Mouse (Mus musculus): ENCODE data around the gene Klhdc4.

The Klhdc4 gene

DNA sequence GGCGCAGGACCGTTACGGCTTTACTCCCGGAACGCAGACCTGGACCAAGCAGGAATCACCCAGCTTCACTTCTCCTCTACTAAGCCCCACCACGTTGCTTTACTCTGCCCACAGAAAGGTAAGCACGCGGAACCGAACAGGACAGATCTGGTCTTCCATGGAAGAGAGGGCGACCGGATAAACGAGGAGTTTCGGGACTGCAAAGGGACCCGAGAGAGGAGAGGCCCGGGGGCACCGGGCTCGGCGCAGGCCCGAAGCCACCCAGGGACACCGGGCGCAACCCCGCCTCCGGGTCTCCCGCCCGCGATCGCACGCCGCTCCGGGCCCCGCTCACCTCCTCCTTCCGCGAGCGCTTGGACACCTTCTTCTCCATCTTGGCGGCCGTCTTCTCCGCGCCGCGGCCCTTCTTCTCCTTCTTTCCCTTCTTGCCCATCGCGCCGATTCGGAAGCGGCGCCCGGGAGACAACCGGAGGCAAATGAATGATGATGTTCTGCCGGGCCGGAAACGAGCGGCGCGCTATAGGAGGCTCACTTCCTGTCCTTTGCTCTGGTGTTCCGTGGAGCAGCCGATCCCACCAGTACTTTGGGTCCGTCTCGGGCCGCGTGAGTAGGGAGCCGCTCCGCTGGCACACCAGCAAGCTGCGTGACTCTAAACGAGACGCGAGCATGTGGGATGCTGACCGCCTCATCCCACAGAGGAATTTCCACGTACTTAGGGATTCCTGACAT lies at the start of gene Klhdc4:
Klhdc4 (minus strand) TSS at position 522 of the 729 bp plus-strand sequence.
- in situ Hi-C loops (cut with MseI, MboI) = no loop called here

DNA sequence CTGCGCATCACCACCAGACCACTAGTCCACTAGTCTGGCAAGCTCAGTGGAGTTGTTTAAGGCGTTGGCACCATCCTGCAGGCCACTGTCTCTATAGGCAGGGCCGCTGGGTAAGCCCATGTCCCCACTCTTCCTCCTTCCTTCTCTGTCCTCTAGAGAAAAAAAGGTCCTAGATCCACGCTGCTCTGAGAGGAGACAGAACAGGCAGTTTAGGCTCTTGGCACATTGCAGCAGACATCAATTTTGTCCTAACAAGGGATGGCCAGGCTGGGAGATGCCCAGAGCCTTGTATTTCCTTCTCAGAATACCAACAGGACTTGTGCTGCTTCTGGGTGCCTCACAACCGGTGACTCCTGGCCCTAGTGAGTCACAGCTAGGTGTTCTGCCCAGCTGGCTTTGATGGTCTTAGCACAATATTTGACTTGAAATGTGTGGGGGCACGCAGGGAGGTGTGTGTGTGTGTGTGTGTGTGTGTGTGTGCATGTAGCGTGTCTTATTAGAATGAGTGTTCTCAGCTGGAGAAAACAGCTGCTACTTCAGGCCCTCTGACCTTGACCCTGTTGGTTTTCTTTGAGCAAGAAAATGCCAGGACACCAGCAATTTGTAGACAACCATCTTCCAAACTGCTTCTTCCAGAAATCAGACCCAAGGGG lies 48.6 kb upstream of the Klhdc4 start:
- in situ Hi-C loops (cut with MseI, MboI) = no loop called here

DNA sequence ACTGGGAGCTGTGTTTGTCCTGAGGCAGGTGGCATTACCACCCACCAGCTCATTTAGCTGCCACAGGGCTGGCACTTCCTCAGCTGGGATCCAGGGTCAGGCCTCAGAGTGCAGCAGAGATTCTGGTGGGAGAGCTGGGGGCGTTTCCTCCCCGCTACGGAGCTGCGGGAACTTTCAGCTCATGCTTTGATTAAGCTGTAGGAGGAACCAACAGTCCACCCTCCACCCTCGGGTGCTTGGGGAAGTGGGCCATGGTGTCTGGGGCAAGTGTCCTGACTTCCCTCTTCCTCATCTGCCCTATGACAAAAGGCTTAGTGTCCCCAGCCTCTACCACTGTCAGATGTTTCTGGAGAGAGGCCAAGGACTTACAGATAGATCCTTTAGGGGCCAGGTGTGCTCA lies 47.8 kb upstream of the Klhdc4 start:
- in situ Hi-C loops (cut with MseI, MboI) = no loop called here

DNA sequence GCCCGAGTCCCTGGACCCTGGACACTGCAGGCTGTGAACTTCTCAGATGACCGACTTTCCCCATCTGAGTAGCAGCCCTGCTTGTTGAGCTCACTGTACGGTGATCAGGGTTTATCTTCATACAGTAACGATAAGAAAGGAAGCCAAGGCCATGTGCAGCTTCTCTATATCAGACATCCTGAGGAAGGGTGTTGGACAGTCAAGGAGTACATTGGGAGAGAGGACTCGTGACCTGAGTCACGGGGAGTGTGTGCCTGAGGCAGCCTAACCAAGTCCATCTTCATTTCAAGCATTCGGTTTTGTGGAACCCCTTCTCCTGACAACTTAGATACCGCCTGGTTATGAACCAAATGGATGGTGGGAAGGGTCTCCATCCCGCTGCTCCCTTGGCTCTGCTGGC lies 46.1 kb upstream of the Klhdc4 start:
- in situ Hi-C loops (cut with MseI, MboI) = no loop called here

DNA sequence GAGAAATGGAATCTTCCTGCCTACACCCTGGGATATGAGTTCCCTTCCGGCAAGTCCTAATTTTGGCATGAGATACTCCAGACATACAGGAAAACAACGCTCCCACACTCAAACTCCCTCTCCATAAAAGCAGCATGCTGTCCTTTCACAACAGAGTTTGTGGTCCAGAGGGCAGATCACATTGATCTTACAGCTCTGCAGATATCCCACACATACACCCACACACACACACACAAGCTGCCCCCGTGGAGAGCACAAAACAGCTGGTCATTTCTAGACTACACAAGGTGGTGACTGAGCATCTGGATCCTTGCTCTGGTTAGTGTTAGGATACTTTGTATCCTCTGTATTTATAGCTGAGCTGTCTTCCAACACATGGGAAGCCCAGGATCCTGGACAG lies 45.7 kb upstream of the Klhdc4 start:
- in situ Hi-C loops (cut with MseI, MboI) = no loop called here

DNA sequence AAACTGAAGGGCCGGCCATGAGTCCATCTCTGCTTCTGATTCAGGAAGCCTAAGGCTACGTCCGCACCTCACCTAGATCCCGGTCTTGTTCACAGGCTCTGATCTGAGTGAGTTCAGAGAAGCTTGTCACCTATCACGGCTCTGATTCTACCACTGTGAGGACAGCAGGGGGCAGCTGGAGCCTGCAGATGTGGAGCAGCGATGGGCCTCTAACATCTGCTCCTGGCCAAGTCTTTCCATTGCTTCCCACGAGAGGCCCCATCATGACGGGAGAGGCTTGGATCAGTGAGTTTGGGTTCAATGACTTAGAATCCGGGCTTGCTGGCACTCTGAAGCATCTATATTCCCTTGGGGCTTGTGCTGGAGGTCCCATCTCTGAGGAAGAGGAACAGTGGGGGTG lies 44.7 kb upstream of the Klhdc4 start:
- in situ Hi-C loops (cut with MseI, MboI) = no loop called here

DNA sequence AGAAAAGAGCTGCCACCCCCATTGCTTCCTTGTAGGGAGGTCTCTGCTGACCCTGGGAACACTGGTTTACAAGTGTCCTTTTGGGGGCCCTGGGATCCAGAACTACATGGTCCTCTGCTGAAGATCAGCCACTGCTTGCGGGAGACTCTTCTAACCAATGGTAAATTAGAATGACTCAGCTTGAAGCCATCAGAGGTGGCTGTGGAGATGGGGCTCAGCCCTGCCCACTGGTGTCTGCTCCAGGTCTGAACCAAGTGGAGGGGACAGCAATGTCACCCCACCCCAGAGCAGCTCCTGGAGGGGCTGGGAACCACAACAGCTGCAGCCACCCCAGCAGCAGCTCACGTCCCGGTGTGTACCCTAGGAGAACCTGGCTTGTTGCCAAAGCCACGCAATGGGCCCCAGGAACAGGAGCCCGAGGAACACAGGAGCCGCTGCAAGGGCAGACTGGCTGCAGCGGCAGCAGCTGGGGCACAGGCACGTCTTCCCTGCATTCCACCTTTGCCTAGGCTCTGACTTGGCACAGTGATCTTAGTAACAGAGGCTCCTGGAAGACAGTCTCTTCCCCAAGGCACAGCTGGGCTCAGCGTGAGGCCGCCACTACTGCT lies 42.6 kb upstream of the Klhdc4 start:
- in situ Hi-C loops (cut with MseI, MboI) = no loop called here

DNA sequence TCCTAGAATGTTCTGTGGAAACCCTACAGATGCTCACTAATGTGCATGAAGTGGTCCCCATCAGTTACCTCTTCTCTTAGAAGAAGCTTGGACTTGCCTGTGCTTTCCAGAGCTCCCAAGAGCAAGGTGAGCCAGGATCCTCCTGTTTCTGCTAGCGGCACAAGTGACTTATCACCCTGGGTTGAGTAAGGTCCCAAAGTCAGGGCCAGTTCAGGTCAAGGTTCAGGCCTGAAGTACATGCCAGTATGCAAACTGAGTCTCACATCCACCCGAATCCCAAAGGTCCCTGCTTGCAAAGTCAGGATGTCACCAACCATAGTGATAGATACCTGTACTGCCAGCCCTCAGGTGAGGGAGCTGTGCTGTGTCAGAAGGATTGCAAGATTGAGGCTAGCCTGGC lies 40.8 kb upstream of the Klhdc4 start:
- in situ Hi-C loops (cut with MseI, MboI) = no loop called here

DNA sequence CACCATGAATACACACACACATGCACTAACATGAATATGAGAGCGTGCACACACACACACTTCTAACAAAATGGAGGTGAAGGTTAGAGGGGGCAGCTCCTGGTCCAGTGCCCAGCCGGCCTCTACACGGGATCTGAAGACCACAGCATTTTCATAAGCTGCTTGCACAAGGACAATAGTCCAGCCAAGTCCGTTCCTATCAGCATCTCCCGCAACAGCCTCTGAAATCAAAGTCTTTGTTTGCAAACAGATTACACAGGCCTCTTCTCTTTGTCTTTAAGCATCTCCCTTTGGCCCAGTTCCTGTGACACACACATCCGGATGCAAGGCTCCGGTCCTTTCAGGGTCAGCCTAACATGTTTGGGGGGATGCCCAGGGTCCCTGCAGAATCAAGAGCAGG lies 39.5 kb upstream of the Klhdc4 start:
- in situ Hi-C loops (cut with MseI, MboI) = no loop called here

DNA sequence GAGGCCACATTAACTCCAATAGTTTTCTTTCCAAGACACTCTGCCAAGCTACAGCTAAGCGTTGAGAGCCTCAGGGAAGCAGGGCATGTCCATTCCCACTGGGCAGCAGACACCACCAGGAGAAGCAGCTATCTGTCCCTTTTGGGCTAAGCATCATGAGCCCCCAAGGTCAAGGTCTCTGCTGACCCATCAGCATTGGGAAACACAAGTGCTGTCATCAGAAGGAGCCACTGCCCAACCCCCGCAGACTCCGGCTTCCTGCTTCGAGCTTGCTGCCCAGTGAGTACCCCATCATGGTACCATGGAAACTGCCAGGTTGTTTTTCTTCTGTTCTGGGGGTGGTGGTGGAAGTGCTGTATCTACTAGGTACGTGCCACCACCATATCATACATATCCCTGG lies 38.8 kb upstream of the Klhdc4 start:
- in situ Hi-C loops (cut with MseI, MboI) = no loop called here

DNA sequence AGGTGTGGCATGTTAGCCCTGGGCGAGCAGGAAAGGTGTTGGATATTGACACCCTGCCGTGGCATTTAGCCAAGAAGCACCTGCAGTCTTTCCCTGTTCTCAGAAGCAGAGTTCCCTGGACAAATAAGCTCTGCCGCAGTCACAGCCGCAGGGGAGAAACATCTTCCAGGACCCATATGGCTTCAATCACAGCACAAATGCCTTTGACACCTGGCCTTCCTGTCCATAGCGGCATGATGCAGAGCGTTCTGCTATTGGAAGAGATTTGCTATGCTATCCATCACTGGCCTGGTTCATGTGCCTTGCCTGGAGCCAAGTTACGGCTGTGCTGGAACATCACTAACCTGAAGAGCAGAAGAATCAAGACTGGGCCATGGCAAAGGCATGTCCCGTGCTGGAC lies 36.0 kb upstream of the Klhdc4 start:
- in situ Hi-C loops (cut with MseI, MboI) = no loop called here

DNA sequence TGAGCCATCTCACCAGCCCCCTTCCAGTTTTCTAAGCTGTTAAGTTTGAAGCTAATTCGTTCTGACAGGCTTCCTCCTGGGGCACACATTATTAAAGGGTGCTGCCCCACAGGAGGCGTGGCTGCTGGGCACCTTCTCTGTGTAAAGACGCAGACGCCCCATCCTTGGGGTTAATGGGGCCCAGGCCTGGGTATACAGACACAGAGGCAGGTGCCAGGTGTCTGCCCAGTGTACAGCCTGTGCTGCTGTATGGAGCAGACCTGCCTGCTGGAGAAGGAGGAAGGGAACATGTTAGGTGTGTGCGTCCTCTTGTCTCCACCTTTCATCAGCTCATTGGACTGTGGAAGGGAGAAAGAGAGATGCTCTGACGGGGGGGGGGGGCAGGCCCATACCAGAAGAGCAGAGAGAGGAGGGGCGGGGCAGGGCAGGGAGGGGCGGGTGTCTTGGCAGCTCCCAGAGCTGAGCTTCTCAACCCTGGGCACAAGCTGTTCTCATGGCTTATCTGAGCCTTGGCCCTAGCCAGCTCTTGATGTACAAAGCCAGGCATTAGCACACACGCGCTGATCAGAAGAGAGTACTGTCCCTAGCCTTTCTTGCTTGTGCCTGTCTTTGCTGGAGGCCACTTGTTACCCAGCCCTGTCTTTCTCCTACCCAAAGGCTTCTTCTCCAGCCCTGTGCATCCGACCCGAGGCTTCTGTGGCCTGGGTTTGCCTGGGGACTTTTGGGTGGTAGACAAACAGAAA lies 32.6 kb upstream of the Klhdc4 start:
- in situ Hi-C loops (cut with MseI, MboI) = no loop called here

DNA sequence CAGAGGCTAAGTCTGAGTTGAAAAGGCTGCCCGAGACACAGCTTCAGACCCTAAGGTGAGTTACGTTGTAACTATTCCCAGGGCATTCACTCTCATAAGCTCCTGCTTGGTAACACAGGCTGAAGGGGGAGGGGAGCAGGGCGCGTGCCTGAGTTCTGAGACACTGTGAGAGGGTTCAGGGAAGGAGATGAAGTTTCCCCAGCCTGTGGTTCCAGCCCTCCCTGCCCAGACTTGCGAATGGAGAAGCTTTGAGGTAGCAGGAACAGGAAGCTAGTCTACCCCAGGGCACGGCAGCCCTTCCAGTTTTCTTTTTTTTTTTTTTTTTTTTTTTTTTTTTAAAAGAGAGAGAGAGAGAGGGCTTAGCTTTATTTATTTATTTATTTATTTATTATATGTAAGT lies 31.9 kb upstream of the Klhdc4 start:
- in situ Hi-C loops (cut with MseI, MboI) = no loop called here

DNA sequence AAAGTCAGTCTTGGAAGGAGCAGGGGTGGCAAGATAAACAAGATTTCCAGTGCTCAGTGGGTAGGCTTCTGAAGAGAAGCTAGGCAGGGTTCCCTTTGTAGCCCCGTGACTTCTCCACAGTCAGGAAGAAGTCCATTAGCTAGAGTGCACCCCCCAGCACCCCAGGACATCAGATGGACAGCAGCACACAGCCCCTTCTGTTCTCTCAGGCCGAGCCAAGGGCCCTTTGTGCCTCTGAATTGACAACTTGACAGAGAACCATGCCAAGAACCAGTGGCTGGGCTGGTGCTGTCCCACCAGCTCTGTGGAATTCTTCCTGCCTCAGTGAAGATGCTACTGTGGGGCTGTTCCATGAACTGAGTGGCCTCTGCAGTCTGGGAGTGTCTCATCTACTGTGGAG lies 28.4 kb upstream of the Klhdc4 start:
- in situ Hi-C loops (cut with MseI, MboI) = no loop called here

DNA sequence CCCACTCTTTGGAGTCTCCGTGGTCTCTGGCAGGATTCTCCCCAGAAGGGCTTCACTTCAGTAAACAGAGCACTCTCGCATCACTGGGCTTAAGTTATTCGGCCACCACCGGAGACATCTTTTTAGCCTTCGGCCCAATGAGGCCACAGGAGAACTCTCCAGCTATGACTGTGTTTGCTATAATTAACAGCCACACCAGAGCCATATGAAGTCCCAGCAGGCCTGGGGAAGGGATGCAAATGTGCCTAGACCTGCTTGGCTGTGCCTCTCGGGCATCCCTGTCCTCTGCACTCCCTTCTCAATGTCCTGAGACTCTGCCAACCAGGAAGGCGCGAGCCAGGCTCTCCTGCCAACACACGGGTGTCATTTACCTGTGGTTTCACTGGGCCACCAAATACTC lies 28.0 kb upstream of the Klhdc4 start:
- in situ Hi-C loops (cut with MseI, MboI) = no loop called here

DNA sequence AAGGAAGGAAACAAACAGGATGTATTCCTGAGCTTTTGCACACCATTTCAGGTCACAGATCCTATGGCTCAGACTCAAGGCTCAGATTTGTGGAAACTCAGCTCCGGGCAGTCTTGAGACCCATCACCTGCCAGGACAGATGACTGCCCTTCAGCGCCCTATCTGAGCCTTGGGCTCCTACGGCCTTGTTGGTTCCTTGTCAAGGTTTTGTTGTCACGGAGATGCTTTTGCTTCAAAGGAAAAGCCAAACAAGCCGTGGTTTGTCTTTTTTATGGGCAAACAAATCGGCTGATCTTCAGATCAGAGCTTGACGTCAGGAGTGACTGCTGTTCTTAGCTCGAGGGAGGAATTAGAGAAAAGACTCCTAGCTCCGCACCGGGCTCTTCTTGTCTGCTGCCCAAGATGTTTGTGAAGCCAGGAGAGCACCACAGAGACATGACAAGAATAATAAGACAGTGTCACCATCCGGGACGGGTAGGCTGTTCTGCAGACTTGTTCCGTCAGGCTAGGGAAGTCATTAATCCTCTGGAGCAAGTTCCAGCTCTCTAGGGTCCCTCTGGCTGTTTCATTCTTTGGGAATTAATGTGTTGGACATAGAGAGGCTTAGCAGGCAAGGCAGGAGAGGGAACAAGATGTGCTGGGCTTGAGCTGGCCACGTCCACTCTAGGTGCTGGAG lies 26.8 kb upstream of the Klhdc4 start:
- in situ Hi-C loops (cut with MseI, MboI) = no loop called here

DNA sequence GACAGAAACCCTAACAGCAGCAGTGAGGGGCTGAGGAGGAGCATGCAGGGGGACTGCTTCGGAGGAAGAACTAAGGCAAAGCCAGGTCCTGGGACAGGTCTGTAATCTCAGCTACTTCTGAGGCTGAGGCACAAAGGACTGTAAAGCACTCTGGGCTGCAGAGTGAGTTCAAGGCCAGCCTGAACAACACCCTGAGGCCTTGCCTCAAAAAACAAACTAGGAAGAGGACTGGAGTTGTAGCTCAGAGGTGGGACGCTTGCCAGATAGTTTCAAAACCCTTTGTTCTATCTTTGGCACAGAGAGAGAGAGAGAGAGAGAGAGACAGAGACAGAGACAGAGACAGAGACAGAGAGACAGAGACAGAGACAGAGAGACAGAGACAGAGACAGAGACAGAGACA lies 24.2 kb upstream of the Klhdc4 start:
- in situ Hi-C loops (cut with MseI, MboI) = loop anchor here (5.0 kb wide), 2 partner anchors 54 to 79 kb away; partner anchors contain the start of gene Slc7a5 (in 1 of the 2)

DNA sequence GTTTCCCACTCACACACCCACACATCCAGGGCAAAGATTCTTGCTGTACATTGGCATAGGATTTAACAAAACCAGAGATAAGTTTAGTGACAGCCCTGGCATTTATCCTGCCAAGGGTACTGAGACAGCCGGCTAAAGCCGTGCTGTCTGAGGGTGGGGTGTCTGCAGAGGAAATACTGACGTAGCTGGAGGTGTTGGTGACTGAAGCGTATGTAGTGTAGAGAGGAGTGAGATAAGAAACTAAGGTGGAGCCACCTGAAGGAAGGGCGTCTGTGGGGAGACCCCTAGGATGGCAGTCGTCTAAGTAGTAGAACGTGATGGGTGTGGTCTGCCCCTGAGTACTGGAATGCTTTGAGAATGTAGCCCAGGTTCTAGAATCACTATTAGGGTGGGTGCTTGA lies 23.1 kb upstream of the Klhdc4 start:
- in situ Hi-C loops (cut with MseI, MboI) = loop anchor here (5.0 kb wide), 2 partner anchors 55 to 80 kb away; partner anchors contain the start of gene Slc7a5 (in 1 of the 2)

DNA sequence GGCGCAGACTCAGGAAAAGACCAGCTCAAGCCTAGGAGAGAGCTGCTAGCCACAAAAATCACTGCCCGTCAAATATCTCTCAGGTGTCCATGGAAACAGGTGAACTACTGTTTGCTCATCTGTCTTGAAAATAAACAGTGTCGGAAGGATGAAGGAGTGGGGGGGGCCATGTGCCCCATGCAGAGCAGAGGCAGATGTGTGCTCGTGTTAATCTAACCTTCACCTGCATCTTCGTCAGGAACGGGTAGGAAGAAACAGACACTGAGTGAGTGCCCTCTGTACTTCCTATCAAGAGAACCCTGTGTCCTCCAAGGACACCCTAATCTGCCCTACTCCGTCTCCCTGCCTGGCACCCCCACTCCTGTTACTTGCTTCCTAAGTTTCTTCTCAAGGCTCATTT lies 22.3 kb upstream of the Klhdc4 start:
- in situ Hi-C loops (cut with MseI, MboI) = loop anchor here (5.0 kb wide), 2 partner anchors 56 to 81 kb away; partner anchors contain the start of gene Slc7a5 (in 1 of the 2)

DNA sequence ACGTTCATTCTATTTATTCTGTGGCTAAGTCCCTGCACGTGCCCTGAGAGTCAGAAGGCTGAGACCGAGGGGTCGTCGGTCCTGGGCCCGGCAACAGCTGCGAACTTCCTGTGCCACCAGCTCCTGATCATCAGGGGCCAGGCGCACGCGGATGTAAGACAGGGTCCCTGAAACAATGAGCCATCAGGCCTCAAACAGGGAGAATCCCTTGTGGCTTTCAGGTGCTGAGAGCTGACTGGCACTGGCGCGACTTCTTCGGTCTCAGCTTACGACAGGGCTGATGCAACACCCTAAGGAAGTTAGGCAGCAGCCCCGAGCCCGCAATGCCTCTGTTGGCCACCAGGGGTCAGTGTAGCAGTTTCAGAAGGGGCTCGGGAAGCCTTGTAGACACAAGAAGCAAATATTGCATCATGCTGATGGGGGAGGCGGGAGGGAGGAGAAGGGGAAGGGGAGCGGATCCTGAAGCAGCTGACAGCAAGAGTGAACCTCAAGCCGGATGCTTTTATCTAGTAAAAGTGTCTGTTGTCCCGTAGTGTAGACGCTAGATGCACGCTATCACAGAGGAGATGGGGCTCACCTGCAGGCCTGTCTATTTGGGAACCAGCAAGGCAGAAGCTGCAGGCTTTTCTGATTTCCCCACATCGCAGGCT lies 21.6 kb upstream of the Klhdc4 start:
- in situ Hi-C loops (cut with MseI, MboI) = loop anchor here (5.0 kb wide), 2 partner anchors 56 to 81 kb away; partner anchors contain the start of gene Slc7a5 (in 1 of the 2)

DNA sequence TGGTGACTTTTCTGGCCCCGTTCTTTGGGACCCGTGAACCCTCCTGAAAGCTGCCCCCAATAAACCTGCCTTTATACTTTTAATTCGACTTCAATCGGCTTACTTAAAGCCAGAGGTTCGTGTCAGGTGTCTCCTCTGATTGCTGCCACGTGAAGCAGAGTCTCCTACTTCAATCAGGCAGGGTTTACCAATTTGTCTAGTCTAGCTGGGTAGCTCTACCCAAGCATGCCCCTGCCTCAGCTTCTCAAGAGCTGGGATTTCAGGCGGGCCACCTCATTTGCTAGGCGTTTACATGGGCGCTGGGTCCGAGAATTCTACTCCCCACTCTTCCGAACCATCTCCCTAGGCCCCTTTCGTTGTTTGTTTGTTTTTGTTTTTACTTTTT lies 21.1 kb upstream of the Klhdc4 start:
- in situ Hi-C loops (cut with MseI, MboI) = loop anchor here (5.0 kb wide), 2 partner anchors 57 to 82 kb away; partner anchors contain the start of gene Slc7a5 (in 1 of the 2)

Data from mouse trophoblast stem cell (cell line).